In genomic region chr13:33005501-33006075, GRCm38 (mm10) we compare ENCODE assay signal across 11 mouse cellular contexts. TPM values are rescaled to one million over a fixed set of nuclear protein-coding genes. Genes with fewer than 3 reads are reported as not detected.
DNase-seq lines count a peak whose midpoint lies in the region; ATAC-seq lines count a peak whose summit lies in the region.
"Had no signal": no experiment of that assay in that cellular context is flagged by ENCODE, and none has a peak within 500 bp of the region (broad histone marks: within the 10 kb centered on the region; RNA-seq: fewer than 3 reads in every experiment).

No protein-coding gene starts in this region.

- H3K27me3 ChIP-seq in hindbrain, embryonic 11.5 days (ENCODE audit: control insufficient read depth, insufficient read depth, low read length): no peaks in the 10 kb centered on the region
- no peaks in the 10 kb centered on the region for H3K27me3 ChIP-seq in hindbrain, embryonic 14.5 days (ENCODE audit: control insufficient read depth, insufficient read depth, low read length)
- H3K27me3 ChIP-seq in forebrain, embryonic 10.5 days (ENCODE audit: poor library complexity, severe bottlenecking): no peaks in the 10 kb centered on the region

- peak; percentile 22 to 74 for DNase-seq in adrenal gland, adult (ENCODE audit: inconsistent age in 2 of 2, low spot score in 1 of 2)
- no peak for DNase-seq in adrenal gland, postnatal 14 days
- no peak for DNase-seq in hindbrain, embryonic 11.5 days (ENCODE audit: low spot score)
- no peak for DNase-seq in hindbrain, embryonic 14.5 days (ENCODE audit: low spot score)
- peak; percentile 19 for DNase-seq in lung, postnatal 14 days
- DNase-seq in yolk sac, embryonic 10.5 days (ENCODE audit: low spot score): no peak
- no peak for DNase-seq in forebrain, embryonic 10.5 days (ENCODE audit: extremely low spot score, low spot score)
- DNase-seq: right cerebral cortex, postnatal 4 days had no signal

- H3K4me1 ChIP-seq in hindbrain, embryonic 11.5 days (replicated peaks; ENCODE audit: control insufficient read depth, insufficient read depth, low read length): no peaks in the 10 kb centered on the region
- H3K4me1 ChIP-seq in hindbrain, embryonic 14.5 days (replicated peaks; ENCODE audit: control insufficient read depth, insufficient read depth, low read length): no peaks in the 10 kb centered on the region; the same call in 1 of the 2 replicates
- H3K4me1 ChIP-seq in forebrain, embryonic 10.5 days: peaks cover 9% of the 10 kb centered on the region

- no peaks in the 10 kb centered on the region for H3K36me3 ChIP-seq in hindbrain, embryonic 11.5 days (ENCODE audit: control insufficient read depth, insufficient read depth, low read length)
- no peaks in the 10 kb centered on the region for H3K36me3 ChIP-seq in hindbrain, embryonic 14.5 days (replicated peaks; ENCODE audit: control insufficient read depth, insufficient read depth)
- H3K36me3 ChIP-seq in forebrain, embryonic 10.5 days (replicated peaks): no peaks in the 10 kb centered on the region

- no peak overlapping the region for H3K27ac ChIP-seq in hindbrain, embryonic 11.5 days (ENCODE audit: low read depth, low read length)
- H3K27ac ChIP-seq in hindbrain, embryonic 14.5 days: no peak overlapping the region
- H3K27ac ChIP-seq in forebrain, embryonic 10.5 days: no peak overlapping the region

- H3K4me2 ChIP-seq in hindbrain, embryonic 11.5 days (replicated peaks; ENCODE audit: low read depth, low read length): no peak overlapping the region
- no peak overlapping the region for H3K4me2 ChIP-seq in hindbrain, embryonic 14.5 days (replicated peaks)

- no peak overlapping the region for H3K4me3 ChIP-seq in hindbrain, embryonic 11.5 days (ENCODE audit: low read depth, low read length)
- no peak overlapping the region for H3K4me3 ChIP-seq in hindbrain, embryonic 14.5 days (replicated peaks; ENCODE audit: low read length)
- no peak overlapping the region for H3K4me3 ChIP-seq in forebrain, embryonic 10.5 days

- no peak overlapping the region for H3K9ac ChIP-seq in hindbrain, embryonic 11.5 days (ENCODE audit: low read depth, low read length)
- no peak overlapping the region for H3K9ac ChIP-seq in hindbrain, embryonic 14.5 days

- WGBS in hindbrain, embryonic 11.5 days: 80% methylated on average over 2 of the region's 2 CpGs
- WGBS in hindbrain, embryonic 14.5 days: 58% methylated on average over 2 of the region's 2 CpGs
- WGBS in forebrain, embryonic 10.5 days: 80% methylated on average over 2 of the region's 2 CpGs

- ATAC-seq in hindbrain, embryonic 11.5 days (ENCODE audit: low FRiP score): peak; percentile 9; the same call in 1 of the 2 replicates
- no peak for ATAC-seq in hindbrain, embryonic 14.5 days (ENCODE audit: low FRiP score)
- ATAC-seq in erythroid progenitor cell, adult 5-6 weeks (replicated peaks; ENCODE audit: low FRiP score, poor library complexity, severe bottlenecking): peak; percentile 28; the same call in 1 of the 2 replicates

- H3K9me3 ChIP-seq in hindbrain, embryonic 11.5 days (ENCODE audit: control insufficient read depth, low read length): no peaks in the 10 kb centered on the region
- no peaks in the 10 kb centered on the region for H3K9me3 ChIP-seq in hindbrain, embryonic 14.5 days (ENCODE audit: control insufficient read depth, low read length)
- H3K9me3 ChIP-seq in forebrain, embryonic 10.5 days: no peaks in the 10 kb centered on the region

RNA-seq across cellular contexts. Expression of gene Serpinb9, which starts 2.5 kb away (rescaled TPM):
- total RNA-seq in adrenal gland, postnatal 14 days (2021): 14.4 and 16.1 TPM in 2 replicates
- polyA plus RNA-seq in hindbrain, embryonic 11.5 days (2014; fragmentation: Nextera tagmentation; extraction: Ambion mirVana): 1.1 and 2.2 TPM in 2 replicates
- 2.0 and 2.7 TPM in 2 replicates for polyA plus RNA-seq in hindbrain, embryonic 14.5 days (2014; fragmentation: Nextera tagmentation; extraction: Ambion mirVana)
- 13.3 and 17.6 TPM in 2 replicates for total RNA-seq in erythroid progenitor cell, adult 5-6 weeks (2015; ENCODE audit: low replicate concordance)
- total RNA-seq in erythroid progenitor cell, adult 5-6 weeks (2017; ENCODE audit: low replicate concordance): 8.0 and 15.6 TPM in 2 replicates
- polyA plus RNA-seq in forebrain, embryonic 10.5 days (2016; fragmentation: Nextera tagmentation; extraction: Ambion mirVana): 0.42 and 0.64 TPM in 2 replicates

RNA-seq across cellular contexts. Expression of gene Serpinb9b, which starts 21.6 kb away (rescaled TPM):
- total RNA-seq in adrenal gland, postnatal 14 days (2021): 0.22 TPM in 1 of 2 replicates, not detected in the other
- polyA plus RNA-seq in hindbrain, embryonic 11.5 days (2014; fragmentation: Nextera tagmentation; extraction: Ambion mirVana): 0.08 and 0.14 TPM in 2 replicates
- 0.37 and 0.40 TPM in 2 replicates for polyA plus RNA-seq in hindbrain, embryonic 14.5 days (2014; fragmentation: Nextera tagmentation; extraction: Ambion mirVana)
- total RNA-seq in erythroid progenitor cell, adult 5-6 weeks (2015; ENCODE audit: low replicate concordance): not detected in 2 replicates
- not detected in 2 replicates for total RNA-seq in erythroid progenitor cell, adult 5-6 weeks (2017; ENCODE audit: low replicate concordance)
- polyA plus RNA-seq in forebrain, embryonic 10.5 days (2016; fragmentation: Nextera tagmentation; extraction: Ambion mirVana): not detected in 2 replicates
- total RNA-seq: common myeloid progenitor, adult 5-6 weeks; left cerebral cortex, postnatal 25 days had no signal

RNA-seq across cellular contexts. Expression of gene Serpinb6b, which starts 40.6 kb away (rescaled TPM):
- total RNA-seq in adrenal gland, postnatal 14 days (2021): 26.4 and 27.6 TPM in 2 replicates
- polyA plus RNA-seq in hindbrain, embryonic 11.5 days (2014; fragmentation: Nextera tagmentation; extraction: Ambion mirVana): 0.75 and 0.76 TPM in 2 replicates
- polyA plus RNA-seq in hindbrain, embryonic 14.5 days (2014; fragmentation: Nextera tagmentation; extraction: Ambion mirVana): 1.7 and 2.8 TPM in 2 replicates
- total RNA-seq in erythroid progenitor cell, adult 5-6 weeks (2015; ENCODE audit: low replicate concordance): 14.4 and 18.9 TPM in 2 replicates
- 16.6 and 20.0 TPM in 2 replicates for total RNA-seq in erythroid progenitor cell, adult 5-6 weeks (2017; ENCODE audit: low replicate concordance)
- polyA plus RNA-seq in forebrain, embryonic 10.5 days (2016; fragmentation: Nextera tagmentation; extraction: Ambion mirVana): 0.44 and 0.71 TPM in 2 replicates

Comparison
In these comparisons a context has a peak if more than half of its experiments do, and no peak if none do; other contexts are left out.
1. DNase-seq: peak in adrenal gland, adult (2 of 2) and lung, postnatal 14 days (single experiment); none in adrenal gland, postnatal 14 days (single experiment), hindbrain, embryonic 11.5 days (single experiment), hindbrain, embryonic 14.5 days (single experiment), yolk sac, embryonic 10.5 days (single experiment) and forebrain, embryonic 10.5 days (single experiment).